Mouse (Mus musculus) frontal cortex, postnatal 14 days (tissue): Measurements from ENCODE around the gene 1700125H20Rik.

Experiments
- DNase-seq, 2 experiments: peaks; one replicate each; pipeline ENCODE4 v3.0.0; 2022; ENCODE audit warnings: low spot score in 2 of 2

1700125H20Rik gene

GRCm38 (mm10) chr11:85184082-85184481 lies 13.9 kb downstream of the 1700125H20Rik start:
- DNase-seq, result no peak

DNA sequence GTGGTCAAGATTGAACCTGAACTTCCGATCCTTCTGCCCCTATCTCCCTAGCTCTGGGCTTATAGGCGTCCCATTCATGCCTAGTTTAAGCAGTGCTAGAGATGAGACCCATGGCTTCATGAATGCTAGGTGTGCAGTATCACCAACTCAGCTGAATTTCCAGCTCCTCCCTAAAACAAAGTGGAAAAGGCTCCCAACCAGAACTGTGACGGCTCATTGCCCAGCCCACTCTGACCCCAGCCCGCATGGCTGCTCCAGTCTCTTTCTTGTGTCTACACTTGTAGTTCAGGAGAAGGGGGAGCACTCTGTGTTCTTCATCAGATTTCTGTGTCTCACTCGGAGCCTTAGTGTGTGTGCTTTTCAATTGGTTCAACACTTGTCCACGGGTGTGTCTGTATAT lies 14.6 kb downstream of the 1700125H20Rik start:
- DNase-seq, result no peak

- no peak for DNase-seq
These were observed 18.9 kb downstream of the 1700125H20Rik start for GRCm38 (mm10) chr11:85189110-85189509.

- no peak for DNase-seq
These were observed 20.5 kb downstream of the 1700125H20Rik start for GRCm38 (mm10) chr11:85190741-85191140.

GRCm38 (mm10) chr11:85194206-85194605 lies 24.0 kb downstream of the 1700125H20Rik start:
- DNase-seq, result no peak

- DNase-seq, result no peak
These were observed 25.8 kb downstream of the 1700125H20Rik start for GRCm38 (mm10) chr11:85196046-85196445.

DNA sequence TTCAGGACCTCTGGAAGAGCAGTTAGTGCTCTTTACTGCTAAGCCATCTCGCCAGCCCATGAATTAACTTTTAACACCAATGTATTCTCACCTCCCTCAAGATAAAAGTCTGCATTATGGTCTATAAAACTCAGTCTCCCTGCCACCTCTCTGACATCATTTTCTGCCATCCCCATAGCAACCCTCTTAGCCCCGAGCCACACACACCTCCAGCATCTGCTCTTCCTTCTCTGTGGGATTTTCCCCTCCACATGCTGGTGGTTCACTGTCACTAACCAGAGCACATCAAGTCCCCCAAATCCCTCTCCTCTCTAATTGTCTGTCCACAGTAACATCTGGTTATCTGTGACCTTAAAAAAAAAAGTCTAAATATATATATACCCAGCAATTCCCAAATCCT lies 28.7 kb downstream of the 1700125H20Rik start:
- no peak for DNase-seq

- no peak for DNase-seq
These were observed 36.0 kb downstream of the 1700125H20Rik start for GRCm38 (mm10) chr11:85206231-85206630.

- no peak for DNase-seq
These were observed 40.9 kb downstream of the 1700125H20Rik start for GRCm38 (mm10) chr11:85211151-85211550.

- DNase-seq, result no peak
These were observed 43.0 kb downstream of the 1700125H20Rik start for GRCm38 (mm10) chr11:85213215-85213614.

DNA sequence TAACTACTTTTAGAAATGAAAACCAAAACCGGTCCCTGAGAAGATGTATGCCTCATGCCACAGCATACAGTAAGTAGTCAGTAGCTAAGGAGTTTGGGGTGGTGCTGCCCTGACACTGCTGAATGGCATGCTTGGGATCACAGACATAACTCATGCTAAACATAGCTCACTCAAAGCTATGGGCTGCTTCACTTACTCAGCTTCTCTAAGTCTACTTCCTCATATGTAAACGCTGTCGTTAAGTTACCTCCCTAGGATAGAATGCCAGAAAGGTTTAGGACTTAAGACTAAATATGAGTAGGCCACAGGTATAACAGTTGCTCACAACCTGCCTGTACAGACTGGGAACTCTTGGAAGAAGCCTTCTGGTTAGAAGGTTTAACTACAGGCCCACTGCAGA lies 44.5 kb downstream of the 1700125H20Rik start:
- DNase-seq, result no peak

- DNase-seq, result no peak
These were observed 48.8 kb downstream of the 1700125H20Rik start for GRCm38 (mm10) chr11:85219014-85219413.

DNA sequence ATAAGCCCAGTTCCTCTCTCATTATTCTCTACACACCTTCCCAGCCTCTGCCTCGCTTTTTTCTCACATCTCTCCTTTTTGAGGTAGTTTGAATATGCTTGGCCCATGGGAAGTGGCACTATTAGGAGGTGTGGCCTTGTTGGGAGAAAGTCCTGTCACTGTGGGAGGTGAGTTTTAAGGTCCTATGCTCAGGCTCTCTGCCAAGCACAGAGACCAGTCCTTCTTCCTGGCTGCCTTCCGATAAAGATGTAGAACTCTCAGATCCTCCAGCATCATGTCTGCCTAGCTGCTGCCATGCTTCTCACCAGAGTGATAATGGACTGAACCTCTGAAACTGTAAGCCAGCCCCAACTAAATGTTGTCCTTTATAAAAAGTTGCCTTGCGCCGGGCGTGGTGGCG lies 52.4 kb downstream of the 1700125H20Rik start:
- DNase-seq, result no peak

DNA sequence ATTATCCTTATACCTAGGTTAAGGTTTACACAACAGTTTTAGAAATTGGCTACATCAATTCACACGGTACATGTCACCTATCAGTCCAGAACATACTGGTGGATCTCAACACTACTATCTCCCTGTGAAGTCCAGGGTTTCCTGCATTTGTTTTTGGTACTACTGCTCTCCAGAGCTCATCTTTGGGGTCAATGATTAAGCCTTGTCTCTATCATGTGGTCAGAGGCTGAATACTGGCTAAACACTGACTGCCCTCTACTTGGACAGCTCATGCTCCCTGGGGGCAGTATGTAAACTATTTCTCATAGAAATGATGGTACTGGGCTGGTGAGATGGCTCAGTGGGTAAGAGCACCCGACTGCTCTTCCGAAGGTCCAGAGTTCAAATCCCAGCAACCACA lies 53.0 kb downstream of the 1700125H20Rik start:
- no peak for DNase-seq
